Mouse (Mus musculus) heart, adult 11 months (tissue): ENCODE results near the gene Pdia2.
A peak's percentile ranks its signal among the peaks of the same experiment; 100 is the strongest.
"Not testable (repeated sequence)": the region's sequence is repeated elsewhere in the genome, so short reads cannot be mapped to it uniquely, and the experiment has no call there.

Experiments used
- DNase-seq: peaks from one replicate; pipeline ENCODE4 v3.0.0; 2022

Pdia2 gene

GRCm38 (mm10) chr17:26200831-26201705, 2.2 kb upstream of the Pdia2 start:
- DNase-seq = no peak

GRCm38 (mm10) chr17:26192481-26193190, 6.3 kb downstream of the Pdia2 start:
- no peak for DNase-seq

DNA sequence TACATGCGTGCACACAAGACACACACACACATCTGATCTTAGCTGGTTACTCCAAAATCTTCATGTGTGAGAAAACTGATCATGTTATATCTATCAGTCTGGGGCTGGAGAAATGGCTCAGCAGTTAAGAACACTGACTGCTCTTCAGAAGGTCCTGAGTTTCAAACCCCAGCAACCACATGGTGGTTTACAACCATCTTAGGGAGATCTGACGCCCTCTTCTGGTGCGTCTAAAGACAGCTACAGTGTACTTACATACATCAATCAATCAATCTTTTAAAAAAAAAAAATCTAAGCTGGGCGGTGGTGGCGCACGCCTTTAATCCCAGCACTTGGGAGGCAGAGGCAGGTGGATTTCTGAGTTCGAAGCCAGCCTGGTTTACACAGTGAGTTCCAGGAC, 7.4 kb downstream of the Pdia2 start:
- DNase-seq = not testable (repeated sequence)

DNA sequence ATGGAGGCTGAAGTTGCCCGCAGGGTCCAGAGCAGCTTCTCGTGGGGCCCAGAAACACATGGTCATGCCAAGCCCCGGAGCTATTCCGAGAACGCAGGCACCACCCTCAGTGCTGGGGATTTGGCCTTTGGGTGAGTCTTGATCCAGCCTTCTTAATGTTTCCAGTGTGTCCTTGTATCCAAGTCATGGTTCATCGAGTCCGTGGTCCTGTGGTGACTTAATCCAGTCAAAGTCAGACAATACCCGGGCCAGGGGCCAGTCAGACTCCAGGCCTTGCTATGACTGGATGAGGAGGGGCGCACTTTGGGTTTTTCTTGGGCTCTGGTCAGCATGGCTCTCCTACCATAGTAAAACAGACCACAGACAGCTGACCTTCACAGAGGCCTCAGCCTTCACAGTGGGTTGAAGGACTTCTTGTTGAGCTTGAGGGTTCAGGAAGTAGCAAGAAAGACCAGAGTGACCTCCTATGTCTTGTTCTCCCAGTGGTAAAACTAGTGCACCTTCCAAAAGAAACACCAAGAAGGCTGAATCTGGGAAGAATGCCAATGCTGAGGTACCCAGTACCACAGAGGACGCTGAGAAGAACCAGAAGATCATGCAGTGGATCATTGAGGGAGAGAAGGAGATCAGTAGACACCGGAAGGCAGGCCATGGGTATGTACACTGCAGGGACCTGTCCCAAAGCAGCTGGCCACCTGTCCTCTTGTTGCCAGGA, 10.6 kb downstream of the Pdia2 start:
- DNase-seq = no peak

- DNase-seq = peak; percentile 85
Measured at GRCm38 (mm10) chr17:26187592-26187991, 11.3 kb downstream of the Pdia2 start.

- DNase-seq = peak; percentile 41
Measured at GRCm38 (mm10) chr17:26181179-26181578, 17.7 kb downstream of the Pdia2 start.

DNA sequence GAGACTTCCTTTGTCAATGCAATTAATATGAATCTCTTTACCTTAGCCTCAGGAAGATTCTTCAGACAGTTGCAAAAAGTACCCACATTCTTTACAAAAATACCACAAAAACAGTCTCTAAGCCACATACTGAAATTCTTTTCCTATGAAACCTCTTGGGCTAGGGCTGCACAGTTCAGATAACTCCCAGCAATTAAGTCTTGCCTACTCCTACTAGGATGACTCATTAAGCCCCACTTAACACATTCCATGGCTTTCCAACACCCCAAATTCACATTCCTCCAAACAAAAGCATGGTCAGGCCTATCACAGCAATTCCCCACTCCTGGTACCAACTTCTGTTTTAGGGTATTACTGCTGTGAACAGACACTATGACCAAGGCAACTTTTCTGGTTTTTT, 20.3 kb downstream of the Pdia2 start:
- DNase-seq = no peak

DNA sequence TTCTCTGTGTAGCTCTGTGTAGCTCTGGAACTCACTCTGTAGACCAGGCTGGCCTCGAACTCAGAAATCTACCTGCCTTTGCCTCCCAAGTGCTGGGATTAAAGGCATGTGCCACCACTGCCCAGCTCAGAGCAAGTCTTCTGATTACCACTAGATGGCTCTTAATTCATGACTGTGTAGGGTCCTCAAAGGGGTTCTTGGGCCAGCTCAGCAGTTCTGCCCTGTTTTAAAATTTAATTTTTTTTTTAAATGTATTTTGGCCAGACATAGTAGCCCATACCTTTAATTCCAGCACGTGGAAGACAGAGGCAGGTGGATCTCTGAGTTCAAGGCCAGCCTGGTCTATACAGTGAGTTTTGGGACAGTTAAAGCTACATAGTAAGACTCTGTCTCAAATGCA, 23.6 kb downstream of the Pdia2 start:
- peak; percentile 61 for DNase-seq

GRCm38 (mm10) chr17:26168039-26168438, 30.8 kb downstream of the Pdia2 start:
- peak; percentile 95 for DNase-seq

- DNase-seq = no peak
Measured at GRCm38 (mm10) chr17:26162736-26163135, 36.2 kb downstream of the Pdia2 start.

DNA sequence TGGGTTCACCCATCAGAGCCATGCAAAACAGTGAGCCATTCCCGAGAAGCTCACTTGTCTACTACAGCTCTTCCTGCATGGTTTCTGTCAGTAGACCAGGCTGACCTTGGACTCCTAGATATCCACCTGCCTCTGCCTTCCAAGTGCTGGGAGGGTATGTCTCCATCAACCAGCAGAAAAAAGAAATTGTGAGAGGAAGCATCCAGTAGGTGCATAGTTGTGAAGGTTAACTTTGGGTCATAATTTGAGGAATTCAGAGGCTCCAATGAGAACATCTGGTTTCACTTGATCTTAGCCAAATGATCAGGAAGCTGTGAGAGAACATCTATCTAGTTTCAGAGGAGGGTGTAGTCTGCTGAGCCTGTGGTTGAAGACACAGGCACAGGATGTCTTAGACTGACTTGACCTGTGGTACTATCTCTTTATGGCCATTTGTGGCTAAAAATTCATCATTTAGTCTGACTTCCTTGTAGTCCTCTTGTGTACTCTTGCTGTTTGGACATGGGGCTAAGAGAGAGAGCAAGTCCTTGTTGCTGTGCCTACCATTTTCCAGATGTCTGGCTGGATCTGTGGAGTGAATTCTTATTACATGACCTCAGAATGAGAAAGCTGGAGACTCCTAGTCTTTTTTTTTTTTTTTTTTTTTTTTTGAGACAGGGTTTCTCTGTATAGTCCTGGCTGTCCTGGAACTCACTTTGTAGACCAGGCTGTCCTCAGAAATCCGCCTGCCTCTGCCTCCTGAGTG, 46.8 kb downstream of the Pdia2 start:
- DNase-seq = peak; percentile 72

DNA sequence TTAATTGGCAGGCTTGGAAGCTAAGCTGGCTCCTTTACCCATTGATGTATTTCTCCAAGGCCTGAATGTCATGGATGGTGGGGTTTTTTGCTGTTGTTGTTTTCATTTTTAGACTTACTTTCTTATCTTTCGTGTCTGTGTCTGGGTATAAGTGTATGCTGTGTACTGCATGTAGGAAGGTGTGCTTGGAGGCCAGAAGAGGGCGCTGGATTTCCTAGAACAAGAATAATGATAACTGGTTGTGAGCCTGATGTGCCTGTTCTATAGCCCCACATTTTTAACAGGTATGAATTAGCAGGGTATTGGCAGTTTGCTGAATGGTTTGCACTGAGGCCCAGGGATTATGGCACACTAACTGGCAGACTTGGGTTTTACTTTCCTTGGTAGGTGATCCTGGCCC, 49.8 kb downstream of the Pdia2 start:
- no peak for DNase-seq
